Mouse (Mus musculus): ENCODE data around the gene Cacna1c. TPM values are rescaled to one million over a fixed set of nuclear protein-coding genes. Genes with fewer than 3 reads are reported as not detected.

Cacna1c gene
- polyA plus RNA-seq, 1 experiment from 2014 or later = 9.3 TPM

DNA sequence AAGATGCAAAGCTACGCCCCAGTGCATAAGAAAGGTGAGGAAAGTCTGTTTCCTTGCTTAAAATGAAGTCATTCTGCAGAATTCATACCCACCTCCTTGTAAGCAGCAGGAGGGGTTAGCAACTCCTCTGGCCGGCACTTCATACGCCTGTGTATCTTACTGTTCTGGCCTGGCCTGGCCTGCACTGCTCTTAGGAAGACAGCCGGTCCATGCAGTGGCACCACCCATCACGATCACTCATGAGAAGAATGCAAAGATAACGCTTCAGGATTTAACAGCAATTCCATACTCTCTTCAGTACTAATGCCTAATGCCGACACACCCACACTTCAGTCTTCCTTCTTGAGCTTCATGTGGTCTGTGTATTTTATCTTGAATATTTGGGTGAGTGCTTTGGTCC lies 8.1 kb upstream of the Cacna1c start:
- no peak for ATAC-seq (ENCODE audit: insufficient number of reproducible peaks, insufficient read depth, low FRiP score, low TSS enrichment, low read depth)
- Histone ChIP-seq H3K9ac (no peak overlapping the region), H3K9me3 (no peaks in the 10 kb centered on the region), H3K4me3 (no peak overlapping the region), H3K27ac (no peak overlapping the region), H3K4me1 (peaks cover 3% of the 10 kb centered on the region; the same call in 1 of the 2 replicates), H3K4me2 (no peak overlapping the region), H3K36me3 (peaks cover 24% of the 10 kb centered on the region), H3K27me3 (no peaks in the 10 kb centered on the region)
- 90% methylated on average over 7 of the region's 7 CpGs for WGBS

DNA sequence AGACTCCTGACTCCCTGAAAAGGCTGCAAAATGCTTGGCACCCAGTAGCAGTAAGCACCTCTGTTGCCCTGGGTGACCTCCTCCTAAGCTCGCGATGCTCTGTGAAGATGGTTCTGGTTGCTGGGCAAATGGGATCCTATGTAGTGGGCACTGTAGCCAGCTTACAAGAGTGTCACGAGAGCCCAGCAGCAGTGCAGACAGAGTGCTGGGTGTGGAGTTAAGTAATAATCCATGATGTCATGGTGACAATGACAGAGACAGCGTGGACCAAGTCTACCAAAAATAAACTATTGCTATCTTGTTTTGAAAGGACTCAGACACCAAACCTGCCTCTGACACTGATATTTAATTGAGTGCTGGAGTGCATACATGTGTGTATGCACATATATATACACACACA lies 5.4 kb upstream of the Cacna1c start:
- no peak for ATAC-seq (ENCODE audit: insufficient number of reproducible peaks, insufficient read depth, low FRiP score, low TSS enrichment, low read depth)
- WGBS = 86% methylated on average over 4 of the region's 4 CpGs
- H3K4me1 ChIP-seq = peaks cover 11% of the 10 kb centered on the region

DNA sequence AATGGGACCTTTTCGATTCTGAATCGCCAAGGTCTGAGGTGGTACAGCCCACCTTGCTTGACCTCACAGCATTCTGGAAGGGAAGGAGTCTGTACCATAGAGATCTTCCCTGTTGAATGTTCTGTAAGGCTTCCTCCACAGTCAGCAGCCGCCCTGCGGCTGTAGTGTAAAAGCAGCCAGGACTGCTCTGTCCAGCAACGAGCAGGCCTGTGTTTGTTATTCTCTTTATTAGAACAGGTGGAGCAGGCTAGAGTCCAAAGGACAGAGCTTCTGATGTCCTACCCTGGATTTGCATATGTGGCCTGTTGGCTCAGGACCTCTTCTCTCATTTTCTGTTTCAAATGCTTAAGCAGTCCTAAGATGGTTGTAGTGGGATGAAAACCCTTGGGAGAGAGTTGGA lies 4.1 kb upstream of the Cacna1c start:
- no peaks in the 10 kb centered on the region for H3K9me3 ChIP-seq
- H3K27me3 ChIP-seq = no peaks in the 10 kb centered on the region
- no peak overlapping the region for H3K4me2 ChIP-seq
- no peak overlapping the region for H3K4me3 ChIP-seq
- peaks cover 11% of the 10 kb centered on the region for H3K4me1 ChIP-seq
- no peak overlapping the region for H3K9ac ChIP-seq
- H3K27ac ChIP-seq = no peak overlapping the region
- peaks cover 27% of the 10 kb centered on the region for H3K36me3 ChIP-seq
- no peak for ATAC-seq (ENCODE audit: insufficient number of reproducible peaks, insufficient read depth, low FRiP score, low TSS enrichment, low read depth)
- WGBS = 83% methylated on average over 5 of the region's 5 CpGs

More for the DNA sequence above, 5.4 kb upstream of the Cacna1c start:
- Histone ChIP-seq H3K36me3 (peaks cover 24% of the 10 kb centered on the region), H3K27me3 (no peaks in the 10 kb centered on the region), H3K4me2 (no peak overlapping the region), H3K4me3 (no peak overlapping the region), H3K9me3 (no peaks in the 10 kb centered on the region), H3K27ac (no peak overlapping the region), H3K9ac (no peak overlapping the region)

DNA sequence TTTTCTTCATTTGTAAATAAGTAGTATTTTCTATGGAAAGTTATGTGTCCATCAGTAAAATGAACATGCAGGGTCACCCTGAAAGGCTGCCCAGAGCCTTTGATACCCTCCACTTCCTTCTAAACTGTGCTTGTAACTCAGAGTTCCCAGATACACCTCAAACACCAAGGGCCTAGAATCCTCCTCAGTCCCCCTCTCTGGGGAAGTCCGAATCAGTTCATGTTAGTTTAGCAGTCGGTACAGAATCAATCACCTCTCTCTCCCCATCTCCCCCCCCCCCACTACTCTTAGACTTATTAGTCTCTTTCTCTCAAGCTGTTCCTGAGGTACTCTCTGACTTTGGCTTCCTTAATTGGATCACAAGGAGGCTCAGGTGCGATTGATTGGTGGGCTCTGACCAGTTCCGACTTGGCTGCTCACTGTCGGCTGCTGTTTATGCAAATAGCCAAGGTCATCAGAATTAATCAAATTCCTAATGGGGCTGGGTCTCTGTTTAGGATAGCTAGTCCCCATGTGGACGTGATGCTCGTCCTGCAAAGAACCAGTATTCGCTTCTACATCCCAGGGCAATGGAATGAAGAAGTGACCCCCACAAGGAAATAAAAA lies 3.2 kb upstream of the Cacna1c start:
- Histone ChIP-seq H3K27me3 (no peaks in the 10 kb centered on the region), H3K36me3 (peaks cover 27% of the 10 kb centered on the region), H3K4me3 (no peak overlapping the region), H3K9me3 (no peaks in the 10 kb centered on the region), H3K27ac (no peak overlapping the region), H3K4me2 (no peak overlapping the region), H3K4me1 (peaks cover 11% of the 10 kb centered on the region), H3K9ac (no peak overlapping the region)
- ATAC-seq (ENCODE audit: insufficient number of reproducible peaks, insufficient read depth, low FRiP score, low TSS enrichment, low read depth) = no peak
- WGBS = 52% methylated on average over 8 of the region's 8 CpGs

DNA sequence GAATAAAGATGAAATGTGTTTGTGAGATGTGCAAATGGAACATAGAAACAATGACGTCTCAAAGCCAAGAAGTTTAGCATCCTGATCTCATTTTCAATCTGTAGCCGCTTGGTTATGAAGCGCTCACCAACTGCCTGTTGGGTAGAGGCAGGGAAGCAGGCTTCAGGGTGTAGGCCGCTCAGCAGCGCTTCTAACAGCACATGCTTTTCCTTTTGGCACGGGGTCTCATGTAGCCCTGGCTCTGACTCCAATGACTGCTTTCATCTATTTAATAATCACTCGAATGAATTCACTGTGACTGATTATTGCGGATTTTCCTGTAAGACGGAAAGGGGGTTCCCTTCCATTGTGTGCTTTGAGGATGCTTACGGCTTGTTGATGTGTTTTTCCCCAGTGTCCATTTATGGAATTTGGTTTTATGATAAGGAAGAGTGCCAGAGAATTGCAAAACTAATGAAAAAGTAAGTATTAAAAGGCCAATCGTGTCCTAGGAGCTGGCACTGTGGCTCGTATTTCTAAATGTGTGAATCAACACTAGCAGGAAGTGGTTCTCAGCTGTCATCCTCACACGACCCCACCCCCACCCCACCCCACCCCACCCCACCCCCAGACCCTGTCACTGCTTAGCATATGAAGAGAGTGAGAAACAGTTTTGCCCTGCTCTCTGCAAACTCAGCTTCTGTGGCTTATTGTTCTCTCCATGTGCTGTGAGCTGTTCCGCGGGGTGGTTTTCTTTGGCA lies 2.5 kb upstream of the Cacna1c start:
- peaks cover 11% of the 10 kb centered on the region for H3K4me1 ChIP-seq
- 43% methylated on average over 15 of the region's 15 CpGs for WGBS

DNA sequence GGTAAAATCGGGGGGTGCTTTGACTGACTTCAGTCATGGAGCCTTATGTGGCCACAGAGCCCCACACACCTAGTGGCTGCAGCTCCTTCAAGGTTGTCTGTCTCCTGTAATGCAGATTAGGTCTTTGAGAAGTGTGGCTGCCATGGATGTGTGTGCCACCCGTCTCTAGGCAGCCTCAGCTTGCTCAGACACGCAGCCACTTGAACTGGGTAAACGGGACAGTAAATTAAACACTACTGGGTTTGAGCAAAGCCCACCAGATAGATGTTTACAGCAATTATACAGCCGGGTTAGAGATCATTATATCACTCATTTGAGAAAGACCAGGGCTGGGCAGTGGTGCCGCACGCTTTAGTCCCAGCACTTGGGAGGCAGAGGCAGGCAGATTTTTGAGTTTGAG lies 1.6 kb downstream of the Cacna1c start:
- WGBS = 69% methylated on average over 7 of the region's 7 CpGs
- H3K36me3 ChIP-seq = peaks cover 42% of the 10 kb centered on the region
- no peaks in the 10 kb centered on the region for H3K27me3 ChIP-seq
- ATAC-seq (ENCODE audit: insufficient number of reproducible peaks, insufficient read depth, low FRiP score, low TSS enrichment, low read depth) = no peak
- no peaks in the 10 kb centered on the region for H3K9me3 ChIP-seq
- H3K4me3 ChIP-seq = no peak overlapping the region
- H3K9ac ChIP-seq = no peak overlapping the region
- H3K4me1 ChIP-seq = peaks cover 11% of the 10 kb centered on the region
- no peak overlapping the region for H3K27ac ChIP-seq
- no peak overlapping the region for H3K4me2 ChIP-seq

More for the DNA sequence above, 2.5 kb upstream of the Cacna1c start:
- no peak overlapping the region for H3K9ac ChIP-seq
- no peaks in the 10 kb centered on the region for H3K9me3 ChIP-seq
- H3K4me3 ChIP-seq = no peak overlapping the region
- ATAC-seq (ENCODE audit: insufficient number of reproducible peaks, insufficient read depth, low FRiP score, low TSS enrichment, low read depth) = no peak
- H3K36me3 ChIP-seq = peaks cover 34% of the 10 kb centered on the region
- no peaks in the 10 kb centered on the region for H3K27me3 ChIP-seq
- no peak overlapping the region for H3K4me2 ChIP-seq
- no peak overlapping the region for H3K27ac ChIP-seq

DNA sequence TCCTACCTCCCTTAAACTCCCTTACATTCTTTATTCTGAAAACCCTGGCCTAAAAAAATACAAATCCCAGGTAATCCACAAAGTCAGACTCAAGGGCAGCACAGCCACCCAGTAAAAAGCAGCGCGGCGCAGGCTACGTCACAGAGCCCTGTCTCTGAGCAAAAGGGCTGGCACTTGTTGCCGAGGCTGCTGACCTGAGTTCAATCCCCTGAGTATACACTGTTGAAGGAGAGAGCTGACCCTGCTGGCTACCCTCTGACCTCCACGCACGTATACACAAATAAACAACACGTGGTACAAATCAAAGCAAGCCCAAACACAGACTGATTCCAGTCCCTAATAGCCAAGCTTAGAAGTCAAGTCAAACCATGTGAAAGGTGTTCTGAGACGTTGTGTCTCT lies 2.1 kb downstream of the Cacna1c start:
- Histone ChIP-seq H3K9ac (no peak overlapping the region), H3K27me3 (no peaks in the 10 kb centered on the region), H3K36me3 (peaks cover 46% of the 10 kb centered on the region), H3K9me3 (no peaks in the 10 kb centered on the region), H3K4me1 (peaks cover 6% of the 10 kb centered on the region), H3K4me2 (no peak overlapping the region), H3K27ac (no peak overlapping the region), H3K4me3 (no peak overlapping the region)
- WGBS = 43% methylated on average over 9 of the region's 9 CpGs
- ATAC-seq (ENCODE audit: insufficient number of reproducible peaks, insufficient read depth, low FRiP score, low TSS enrichment, low read depth) = no peak

DNA sequence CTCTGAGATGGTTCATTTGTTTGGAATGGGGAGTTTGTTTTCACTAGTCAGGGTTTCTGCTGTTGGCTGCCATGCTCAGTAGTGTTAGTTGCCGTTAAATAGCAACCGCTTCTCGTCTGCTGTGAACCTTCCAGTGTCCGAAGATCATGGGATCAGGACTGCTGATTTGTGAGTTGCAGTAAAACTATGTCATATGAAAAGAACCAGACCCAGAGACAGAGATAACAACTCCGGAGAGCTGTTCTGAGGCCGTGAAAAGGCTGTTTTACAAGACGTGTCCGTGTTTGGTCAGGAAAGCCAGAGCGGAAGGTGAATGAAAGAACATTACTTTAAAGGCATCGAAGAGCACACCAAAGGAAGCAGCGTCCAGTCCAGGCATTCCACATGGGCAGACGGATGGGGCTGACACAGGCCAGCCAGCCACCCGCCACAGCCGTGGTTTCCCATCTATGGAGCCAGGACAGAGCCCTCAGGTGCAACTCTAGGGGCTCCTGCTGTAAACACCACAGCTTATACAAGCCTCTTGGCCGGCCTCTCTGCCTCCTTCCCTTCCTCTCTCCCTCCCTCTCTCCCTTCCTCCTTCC lies 2.6 kb downstream of the Cacna1c start:
- Histone ChIP-seq H3K9me3 (no peaks in the 10 kb centered on the region), H3K27me3 (no peaks in the 10 kb centered on the region), H3K4me2 (no peak overlapping the region), H3K4me3 (no peak overlapping the region), H3K36me3 (peaks cover 46% of the 10 kb centered on the region), H3K9ac (no peak overlapping the region), H3K27ac (no peak overlapping the region), H3K4me1 (peaks cover 3% of the 10 kb centered on the region)
- ATAC-seq (ENCODE audit: insufficient number of reproducible peaks, insufficient read depth, low FRiP score, low TSS enrichment, low read depth) = no peak
- WGBS = 86% methylated on average over 15 of the region's 15 CpGs

DNA sequence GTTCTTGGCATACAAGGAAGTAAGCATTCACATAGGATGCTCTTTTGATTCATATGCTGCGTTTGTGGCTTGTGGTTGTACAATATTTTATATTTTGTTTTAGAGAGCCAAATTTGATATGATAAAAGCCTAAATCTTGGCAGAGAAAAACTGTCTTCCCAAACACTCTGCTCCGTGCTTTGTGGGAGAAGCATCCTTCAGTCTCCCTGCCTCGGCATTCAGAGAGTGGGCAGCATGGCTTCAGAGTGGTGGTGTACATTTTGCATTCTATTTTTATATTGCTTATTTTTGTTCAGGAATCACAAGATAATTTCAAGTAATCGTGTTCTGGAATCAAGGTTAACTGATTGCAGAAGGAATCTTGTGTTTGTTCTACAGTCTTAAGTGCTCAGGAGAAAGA lies 4.7 kb downstream of the Cacna1c start:
- no peaks in the 10 kb centered on the region for H3K4me1 ChIP-seq
- no peak overlapping the region for H3K4me3 ChIP-seq
- WGBS = 89% methylated on average over 4 of the region's 4 CpGs
- H3K9me3 ChIP-seq = no peaks in the 10 kb centered on the region
- no peak overlapping the region for H3K9ac ChIP-seq
- H3K27me3 ChIP-seq = no peaks in the 10 kb centered on the region
- peaks cover 50% of the 10 kb centered on the region for H3K36me3 ChIP-seq
- ATAC-seq (ENCODE audit: insufficient number of reproducible peaks, insufficient read depth, low FRiP score, low TSS enrichment, low read depth) = no peak
- no peak overlapping the region for H3K4me2 ChIP-seq
- no peak overlapping the region for H3K27ac ChIP-seq

DNA sequence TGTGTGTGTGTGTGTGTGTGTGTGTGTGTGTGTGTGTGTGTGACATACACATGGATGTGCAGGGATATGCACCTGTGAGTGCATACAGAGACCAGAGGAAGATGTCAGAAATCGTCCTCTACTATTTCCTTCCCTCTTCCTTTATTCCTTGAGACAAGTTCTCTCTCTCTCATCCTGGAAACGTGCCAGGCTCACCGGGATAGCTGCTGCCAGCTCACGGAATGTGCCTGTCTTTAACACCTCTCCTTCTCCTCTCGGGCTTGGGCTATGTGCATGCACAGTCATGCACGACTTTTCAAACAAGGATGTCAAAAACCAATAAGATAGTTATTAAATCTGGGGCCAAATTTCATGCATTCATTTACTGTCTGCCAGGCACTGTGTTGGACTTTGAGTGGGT lies 8.6 kb downstream of the Cacna1c start:
- Histone ChIP-seq H3K36me3 (peaks cover 48% of the 10 kb centered on the region), H3K27ac (no peak overlapping the region), H3K9me3 (no peaks in the 10 kb centered on the region), H3K4me2 (no peak overlapping the region), H3K9ac (no peak overlapping the region), H3K4me3 (no peak overlapping the region), H3K4me1 (no peaks in the 10 kb centered on the region; the same call in 1 of the 2 replicates), H3K27me3 (no peaks in the 10 kb centered on the region)
- 70% methylated on average over 6 of the region's 6 CpGs for WGBS
- ATAC-seq (ENCODE audit: insufficient number of reproducible peaks, insufficient read depth, low FRiP score, low TSS enrichment, low read depth) = no peak

DNA sequence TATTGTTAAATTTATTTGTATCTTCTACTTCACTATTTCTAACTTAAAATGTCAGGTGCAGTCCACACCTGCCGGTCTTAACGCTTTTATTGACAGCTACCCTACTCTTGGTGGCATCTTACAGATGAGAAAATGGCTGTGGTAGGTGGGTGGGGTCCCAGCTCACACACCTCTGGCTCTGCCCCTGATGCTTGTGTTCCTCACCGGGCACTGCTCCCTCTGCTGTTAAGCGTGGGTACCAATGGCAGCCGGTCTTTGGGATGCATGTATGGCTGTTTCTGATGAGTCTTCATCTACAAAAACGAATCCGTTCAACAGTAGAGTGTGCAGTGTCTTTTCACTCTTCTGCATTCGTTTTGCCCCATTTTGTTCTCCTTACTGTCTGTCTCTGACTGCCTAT lies 9.6 kb downstream of the Cacna1c start:
- Histone ChIP-seq H3K27ac (no peak overlapping the region), H3K4me1 (no peaks in the 10 kb centered on the region; the same call in 1 of the 2 replicates), H3K27me3 (no peaks in the 10 kb centered on the region), H3K9ac (no peak overlapping the region), H3K4me2 (no peak overlapping the region), H3K4me3 (no peak overlapping the region), H3K36me3 (peaks cover 38% of the 10 kb centered on the region), H3K9me3 (no peaks in the 10 kb centered on the region)
- no peak for ATAC-seq (ENCODE audit: insufficient number of reproducible peaks, insufficient read depth, low FRiP score, low TSS enrichment, low read depth)
- 60% methylated on average over 8 of the region's 8 CpGs for WGBS

DNA sequence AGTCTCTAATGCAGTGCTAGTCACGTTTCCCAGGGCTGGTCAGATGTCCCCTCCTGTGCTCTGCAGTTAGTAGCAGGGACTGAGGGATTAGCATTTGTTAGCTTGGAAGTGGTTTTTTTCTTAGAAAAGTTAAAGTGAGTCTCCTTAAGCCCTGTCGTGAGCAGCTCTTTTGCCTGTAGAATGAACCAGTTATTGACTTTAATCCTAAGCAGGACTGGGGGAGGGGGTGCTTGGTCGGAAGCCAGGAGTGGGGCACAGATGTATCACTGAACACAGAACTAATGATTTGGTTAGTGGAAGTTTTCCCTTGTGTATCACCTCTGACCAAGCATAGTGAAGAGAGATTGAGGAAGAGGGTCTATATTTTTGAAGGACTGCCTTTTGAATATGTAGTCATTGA lies 12.4 kb downstream of the Cacna1c start:
- no peak overlapping the region for H3K9ac ChIP-seq
- no peaks in the 10 kb centered on the region for H3K9me3 ChIP-seq
- peaks cover 23% of the 10 kb centered on the region for H3K36me3 ChIP-seq
- 51% methylated on average over 3 of the region's 3 CpGs for WGBS
- no peak for ATAC-seq (ENCODE audit: insufficient number of reproducible peaks, insufficient read depth, low FRiP score, low TSS enrichment, low read depth)
- no peak overlapping the region for H3K4me3 ChIP-seq
- H3K4me1 ChIP-seq = no peaks in the 10 kb centered on the region; the same call in 1 of the 2 replicates
- no peak overlapping the region for H3K4me2 ChIP-seq
- H3K27ac ChIP-seq = no peak overlapping the region
- H3K27me3 ChIP-seq = no peaks in the 10 kb centered on the region

Data from embryonic facial prominence, embryonic 13.5 days (tissue).